Mouse (Mus musculus): ENCODE measurements at regions not wholly inside any gene's neighbourhood (a gene's known extent, or its start where the extent isn't known, plus 50 kb on each side); places are given as distances from the start of the nearest gene placed in this dataset.

DNA sequence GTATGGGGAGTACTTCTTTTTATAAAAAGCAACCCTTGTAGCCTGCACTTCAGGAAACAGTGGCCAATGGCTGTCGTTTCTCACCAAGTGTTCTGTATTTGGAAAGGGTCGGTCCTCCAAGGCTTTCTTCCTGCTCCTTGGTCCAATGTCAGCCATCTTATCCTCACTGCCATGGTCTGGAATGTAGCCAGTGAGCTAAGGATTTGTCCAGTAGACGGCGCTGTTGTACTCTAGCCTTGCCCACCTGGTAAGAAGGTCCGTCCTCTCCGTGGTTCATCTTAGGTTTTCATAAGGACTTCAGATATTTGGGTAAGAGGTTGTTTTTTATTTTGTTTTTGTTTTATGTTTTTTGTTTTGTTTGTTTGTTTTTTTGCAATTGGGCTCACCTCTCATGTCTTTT, 72.8 kb upstream of the Slc25a13 start:
- DNase-seq = peak in 1 of 2 experiments; percentile 16

- no peak for DNase-seq
These were observed 64.0 kb upstream of the Slc25a13 start for GRCm38 (mm10) chr6:6280812-6281568.

- DNase-seq = no peak
These were observed 62.7 kb upstream of the Slc25a13 start for GRCm38 (mm10) chr6:6279646-6280045.

DNA sequence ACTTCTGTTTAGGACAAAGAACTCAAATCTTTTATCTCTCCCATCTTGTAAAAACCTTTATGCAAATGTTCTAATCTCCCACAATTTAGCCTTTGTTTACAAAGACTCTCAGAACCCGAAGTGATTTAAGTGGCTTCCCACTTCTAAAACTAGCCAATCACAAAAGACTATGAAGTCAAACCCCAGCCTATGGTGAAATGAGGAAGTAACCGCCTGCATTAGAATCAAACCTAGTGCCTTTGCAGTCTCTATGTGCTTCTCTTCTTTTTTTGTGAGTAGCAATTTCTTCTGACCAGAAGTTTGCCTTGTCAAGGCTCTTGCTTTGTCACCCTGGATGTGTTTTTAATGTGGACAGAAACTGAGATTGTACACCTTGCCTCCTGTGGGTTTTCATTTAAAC, 53.6 kb upstream of the Slc25a13 start:
- no peak for DNase-seq
